Mouse (Mus musculus) kidney, postnatal 10 days (tissue): ENCODE results near the gene Plxnb2.

Experiments used
- DNase-seq: peaks from one replicate; pipeline ENCODE4 v3.0.0; 2021; ENCODE audit warnings: mixed read lengths

Gene Plxnb2

DNA sequence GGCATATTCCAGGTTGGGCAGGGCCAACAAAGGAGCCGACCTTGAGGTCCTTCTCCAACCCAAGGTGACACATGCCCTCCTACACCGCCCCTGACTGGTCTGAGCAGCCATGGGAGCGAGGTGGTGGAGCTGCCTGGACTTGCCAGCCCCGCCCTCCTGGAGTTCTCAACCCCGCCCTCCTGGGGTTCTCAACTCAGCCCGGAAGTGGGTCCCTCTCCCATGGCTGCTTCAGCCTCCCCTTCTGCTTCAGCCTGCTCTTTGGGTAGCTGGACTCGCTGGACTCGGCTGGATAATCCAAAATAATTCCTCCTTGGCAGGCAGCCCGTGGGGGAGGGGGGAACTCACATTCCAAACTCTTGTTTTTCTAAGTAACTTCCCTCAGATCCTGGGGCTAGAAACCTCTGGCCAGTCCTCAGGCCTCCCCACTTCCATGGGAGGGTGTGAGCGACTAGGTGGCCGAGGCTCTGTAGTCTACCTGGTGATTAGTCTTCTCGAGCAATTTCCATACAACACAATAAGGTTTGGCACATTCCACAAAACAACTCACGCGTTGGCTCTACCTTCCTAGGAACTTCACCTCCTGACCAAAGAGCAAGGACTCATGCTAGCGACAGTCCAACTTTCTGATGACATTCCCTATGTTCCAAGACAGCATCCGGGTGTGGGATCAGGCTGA lies 1.5 kb downstream of the Plxnb2 start:
- DNase-seq: peak; percentile 93

DNA sequence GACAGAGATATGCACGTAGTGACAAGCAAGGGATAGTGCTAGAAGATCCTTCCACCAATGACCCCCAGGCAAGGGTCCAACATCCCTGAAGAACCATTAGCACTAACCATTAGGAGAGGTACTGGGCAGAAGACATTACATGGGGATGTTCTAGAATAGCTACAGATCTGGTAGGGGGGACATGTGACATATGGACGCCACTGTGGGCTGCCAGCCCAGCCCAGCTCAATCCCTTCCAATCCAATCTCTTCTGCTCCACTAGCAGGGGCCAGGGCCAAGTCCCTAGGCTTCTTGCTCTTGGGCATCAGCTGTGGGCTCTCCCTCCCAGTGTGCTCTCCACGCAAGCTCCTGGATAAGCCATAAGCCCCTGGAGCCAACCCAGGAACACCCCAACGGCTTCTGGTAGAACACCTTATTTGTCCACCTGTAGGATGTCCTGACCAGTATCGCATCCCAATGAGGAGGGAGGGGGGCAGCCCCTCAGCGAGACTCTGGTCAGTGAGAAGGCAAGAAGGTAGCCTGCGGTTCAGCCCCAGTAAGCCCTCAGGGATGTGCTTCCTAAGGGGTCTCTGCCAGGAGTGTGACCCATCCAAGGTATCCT lies 2.2 kb downstream of the Plxnb2 start:
- peak; percentile 30 for DNase-seq

DNA sequence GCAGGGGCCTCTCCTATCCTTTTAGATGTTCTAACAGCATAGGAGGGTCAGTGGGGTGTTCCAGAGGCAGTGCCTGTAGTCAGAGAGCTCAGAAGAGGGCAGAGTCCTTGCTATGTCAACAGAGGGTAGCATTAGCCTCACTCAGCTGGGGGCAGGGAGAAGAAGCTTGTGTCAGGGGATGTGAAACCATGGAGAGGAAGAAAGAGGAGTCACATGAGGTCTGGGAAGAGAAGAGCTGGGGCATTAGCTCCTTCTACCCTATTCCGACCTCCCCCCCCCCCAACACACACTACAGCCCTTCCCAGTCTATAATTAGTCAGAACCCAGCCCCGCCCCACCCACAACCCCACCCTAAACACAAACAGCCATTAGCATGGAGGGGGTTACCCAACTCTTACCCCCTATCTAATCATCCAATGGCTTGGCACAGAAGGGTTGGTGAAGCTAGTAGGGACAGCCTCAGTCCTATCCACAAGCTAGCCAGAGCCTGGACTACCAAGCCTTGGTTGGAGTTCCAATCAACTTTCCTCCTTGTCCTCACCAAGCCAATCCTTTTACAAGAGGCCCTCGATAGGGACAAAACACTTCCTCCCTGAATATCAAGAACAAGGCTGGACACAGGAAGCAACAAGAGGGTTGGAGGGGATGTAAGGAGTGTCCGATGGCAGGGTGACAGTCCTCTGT lies 2.9 kb downstream of the Plxnb2 start:
- DNase-seq: no peak

DNA sequence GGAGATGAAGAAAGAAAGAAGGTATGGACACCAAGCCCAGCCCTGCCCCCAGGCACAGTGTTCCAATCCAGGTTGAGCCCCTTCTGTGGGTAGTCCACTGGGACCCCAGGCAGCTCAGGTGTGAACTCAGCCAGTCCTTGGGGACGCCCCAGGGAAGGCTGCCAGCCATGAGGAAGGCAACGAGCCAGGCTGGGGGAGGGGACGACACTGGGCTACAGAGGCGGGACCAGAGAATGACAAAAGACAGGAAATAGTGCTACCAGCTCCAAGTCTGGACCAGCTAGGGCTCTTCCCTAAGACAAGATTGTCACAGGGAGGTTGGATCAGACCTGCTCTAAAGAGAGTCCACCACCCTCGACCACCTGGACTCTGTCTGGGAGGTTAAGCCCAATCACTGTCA lies 3.5 kb downstream of the Plxnb2 start:
- DNase-seq: peak; percentile 93

DNA sequence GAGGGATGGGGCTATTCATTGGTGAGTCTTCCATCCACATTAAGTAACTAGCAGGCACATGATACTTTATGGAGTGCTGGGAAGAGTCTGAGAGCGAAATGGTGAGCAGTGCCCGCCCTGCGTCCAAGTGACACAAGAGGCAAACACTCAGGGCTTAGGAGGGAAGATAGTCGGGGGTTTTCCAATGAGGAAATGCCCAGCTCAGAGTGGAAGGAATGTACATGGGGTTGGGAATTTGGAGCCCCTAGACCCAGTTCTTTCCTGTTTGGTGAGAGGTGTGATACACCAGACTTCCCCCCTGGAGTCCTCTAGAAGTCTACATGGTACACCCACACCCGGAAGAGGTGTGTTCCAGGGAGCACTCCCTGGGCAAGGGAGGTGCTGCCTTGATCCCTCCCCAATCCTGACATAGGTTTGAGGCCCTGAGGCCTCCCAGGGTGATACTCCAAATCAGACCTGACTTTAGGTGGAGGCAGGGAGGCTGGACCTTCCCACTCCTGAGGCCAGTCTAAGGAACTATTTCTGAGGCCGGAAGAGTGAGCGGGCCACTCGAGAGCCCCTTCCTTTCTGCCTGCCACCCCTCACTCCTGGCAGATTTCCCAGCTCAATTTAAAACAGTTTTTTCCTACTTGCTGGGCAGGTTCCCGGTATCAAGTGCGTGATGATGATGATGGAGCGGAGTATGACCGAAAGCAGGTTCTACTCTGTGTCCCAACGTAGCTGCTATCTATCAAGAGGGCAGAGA lies 5.0 kb downstream of the Plxnb2 start:
- DNase-seq: no peak

DNA sequence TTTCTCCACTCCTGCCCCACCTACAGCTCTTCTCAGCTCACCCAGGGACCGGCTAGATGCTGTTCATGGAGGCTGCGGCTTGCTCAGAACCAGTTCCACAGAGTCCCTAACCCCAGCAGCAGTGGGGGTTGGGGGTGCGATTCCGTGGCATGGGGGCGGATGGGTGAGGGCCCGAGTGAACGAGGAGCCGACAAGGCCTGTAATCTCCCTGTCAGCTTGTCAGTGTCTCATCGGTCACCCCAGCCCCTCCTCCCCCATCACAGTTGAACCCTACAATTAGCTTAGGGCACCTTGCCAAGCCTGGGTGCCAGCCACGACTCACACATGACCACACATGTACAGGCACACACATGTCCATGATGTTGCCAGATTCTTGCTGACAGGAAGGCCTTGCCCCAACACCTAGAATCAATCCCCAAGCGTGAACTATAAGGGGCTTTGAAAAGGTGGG lies 5.7 kb downstream of the Plxnb2 start:
- peak; percentile 61 for DNase-seq

DNA sequence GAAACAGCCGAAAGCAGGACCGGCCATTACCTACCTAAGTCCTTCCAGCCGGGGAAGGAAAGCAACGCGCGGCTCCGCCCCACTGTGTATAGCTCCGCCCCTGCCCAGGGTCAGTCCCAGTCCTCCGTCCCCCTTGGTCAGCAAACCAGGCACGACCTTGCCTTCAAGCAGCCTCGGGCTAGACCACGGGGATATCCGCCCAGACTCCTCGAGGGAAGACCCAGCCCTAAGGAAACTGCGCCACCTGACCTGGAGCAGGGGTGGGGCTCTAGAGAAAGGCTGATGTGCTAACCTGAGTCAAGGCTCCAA lies 6.7 kb downstream of the Plxnb2 start:
- DNase-seq: peak; percentile 88

DNA sequence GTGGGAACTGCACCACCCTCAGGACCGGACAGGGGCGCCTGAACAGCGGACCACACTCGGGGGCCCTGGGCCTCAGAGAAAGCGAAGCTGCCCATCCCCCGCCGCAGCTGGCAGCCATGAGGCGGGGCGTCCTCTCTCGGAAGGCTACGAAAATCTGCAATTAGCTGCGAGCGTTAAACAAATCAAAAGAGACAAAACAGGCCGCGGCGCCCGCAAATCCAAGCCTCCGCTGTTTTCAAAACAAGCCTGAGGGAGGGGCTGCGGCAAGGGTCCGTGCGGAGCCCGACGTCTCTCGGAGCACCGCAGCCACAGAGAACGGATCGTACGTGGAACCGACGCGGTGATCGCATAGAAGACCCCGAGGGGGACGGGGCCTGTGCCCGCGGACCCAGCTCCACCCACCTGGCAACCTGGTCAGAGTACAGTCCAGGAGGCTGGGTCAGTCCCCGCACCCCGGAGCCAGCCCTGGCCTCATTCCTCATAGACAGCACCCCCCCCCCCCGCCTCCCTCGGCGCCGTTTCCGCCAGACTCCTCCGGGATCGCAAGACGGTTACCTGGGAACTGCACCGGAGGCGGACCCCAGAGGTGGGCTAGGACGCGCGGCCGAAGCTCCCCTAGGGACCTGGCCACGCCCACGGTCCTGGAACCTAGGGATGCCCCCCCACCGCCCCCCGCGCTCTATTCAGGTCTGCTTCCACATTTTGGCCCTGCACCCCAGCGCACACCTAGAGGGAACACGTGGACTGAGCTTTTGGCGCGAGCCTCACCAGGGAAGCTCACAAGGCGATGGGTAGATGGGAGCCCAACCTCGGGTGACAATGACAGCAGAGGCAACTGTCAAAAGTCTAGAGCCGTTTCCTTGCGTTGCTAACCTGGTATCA lies 7.3 kb downstream of the Plxnb2 start:
- DNase-seq: peak; percentile 77

DNA sequence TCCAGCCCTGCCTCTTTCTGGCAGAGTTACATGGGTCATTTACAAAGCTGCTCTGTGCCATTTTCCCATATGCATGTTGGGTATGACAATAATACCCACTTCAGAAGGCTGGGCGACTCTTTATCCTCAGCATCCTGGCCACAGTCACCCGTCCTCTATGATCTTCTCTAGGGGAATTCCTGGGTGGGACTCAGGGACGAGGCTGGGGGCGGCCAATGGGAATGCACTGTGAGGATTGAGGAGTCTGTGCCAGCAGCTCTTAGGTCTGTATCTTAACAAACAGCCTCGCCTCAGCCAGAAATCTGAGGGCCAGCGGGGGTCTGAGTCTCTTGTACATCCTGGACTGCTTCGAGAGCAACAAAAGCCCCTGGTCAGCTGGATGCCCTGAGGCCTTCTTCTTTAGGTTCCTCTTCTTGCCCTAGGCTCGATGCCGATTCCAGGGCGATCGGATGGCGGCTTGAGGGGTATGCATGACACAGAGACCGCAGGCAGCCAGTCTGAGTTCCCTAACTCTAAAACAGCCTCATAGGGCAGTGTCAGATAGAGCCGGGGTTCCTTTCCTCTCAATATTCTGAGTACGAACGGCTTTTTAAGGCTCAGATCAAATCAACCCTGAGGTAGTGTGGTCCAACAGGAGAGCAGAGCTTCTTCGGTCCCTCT lies 8.2 kb downstream of the Plxnb2 start:
- DNase-seq: no peak

DNA sequence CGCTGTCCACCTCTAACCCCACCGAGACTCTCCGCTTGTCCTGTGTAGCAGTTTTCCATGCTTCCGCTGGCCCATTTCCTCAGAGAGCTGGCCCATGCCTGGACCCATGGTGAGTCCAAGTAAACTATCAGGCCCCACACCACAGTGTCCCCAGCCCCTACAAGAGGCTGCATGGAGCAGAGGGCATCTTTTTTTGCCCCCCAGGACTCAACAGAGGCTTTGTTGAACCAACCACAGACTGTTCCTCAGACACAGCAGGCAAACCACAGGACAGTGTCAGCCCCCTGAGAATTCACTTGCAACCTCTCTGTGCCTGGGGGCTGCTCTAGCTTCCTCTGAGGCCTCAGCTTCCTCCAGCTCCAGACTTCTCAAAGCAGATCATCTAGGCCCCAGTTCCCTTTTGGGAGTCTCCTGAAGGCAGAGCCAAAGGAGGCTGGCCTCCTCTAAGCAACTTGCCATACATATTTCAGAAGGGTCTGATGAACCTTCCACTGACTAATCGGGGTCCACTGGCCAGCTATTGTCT lies 9.0 kb downstream of the Plxnb2 start:
- no peak for DNase-seq

DNA sequence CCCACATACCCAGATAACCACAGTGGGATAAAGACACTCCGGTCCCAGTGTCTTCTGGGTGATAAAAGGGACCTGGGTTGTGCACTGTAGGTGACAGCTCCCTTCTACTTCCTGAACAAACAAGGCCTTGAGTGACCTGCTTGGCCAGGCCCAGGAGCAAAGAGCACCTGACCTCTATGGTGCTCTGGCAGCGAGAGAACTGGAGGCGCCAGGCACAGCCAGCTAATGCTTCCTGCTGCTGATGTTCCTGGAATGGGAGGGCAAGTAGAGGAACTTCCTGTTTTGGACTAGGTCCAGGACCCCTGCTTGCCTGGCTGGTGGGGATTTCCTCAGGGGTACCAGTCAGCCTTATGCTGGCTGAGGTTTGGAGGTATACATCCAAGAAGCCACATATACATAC lies 10.5 kb downstream of the Plxnb2 start:
- peak; percentile 67 for DNase-seq

DNA sequence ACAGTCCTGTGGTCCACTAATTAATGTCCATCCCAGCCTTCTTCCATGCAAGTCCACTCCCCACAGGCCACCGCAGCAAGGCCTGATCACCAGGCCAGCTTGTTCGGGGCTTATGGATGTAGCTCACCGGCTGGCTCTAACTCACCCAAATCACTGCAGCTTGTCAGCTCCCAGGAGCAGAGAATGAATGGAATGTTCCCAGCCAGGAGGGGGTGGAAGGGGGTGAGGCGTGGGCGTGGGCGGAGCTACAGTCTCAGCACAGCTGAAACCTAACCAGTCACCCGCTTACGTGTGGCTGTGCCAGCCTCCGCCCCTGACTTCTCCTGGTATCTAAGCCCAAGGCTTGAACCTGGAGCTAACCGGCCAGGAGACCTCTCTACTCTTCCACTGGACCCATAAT lies 11.2 kb downstream of the Plxnb2 start:
- peak; percentile 92 for DNase-seq

DNA sequence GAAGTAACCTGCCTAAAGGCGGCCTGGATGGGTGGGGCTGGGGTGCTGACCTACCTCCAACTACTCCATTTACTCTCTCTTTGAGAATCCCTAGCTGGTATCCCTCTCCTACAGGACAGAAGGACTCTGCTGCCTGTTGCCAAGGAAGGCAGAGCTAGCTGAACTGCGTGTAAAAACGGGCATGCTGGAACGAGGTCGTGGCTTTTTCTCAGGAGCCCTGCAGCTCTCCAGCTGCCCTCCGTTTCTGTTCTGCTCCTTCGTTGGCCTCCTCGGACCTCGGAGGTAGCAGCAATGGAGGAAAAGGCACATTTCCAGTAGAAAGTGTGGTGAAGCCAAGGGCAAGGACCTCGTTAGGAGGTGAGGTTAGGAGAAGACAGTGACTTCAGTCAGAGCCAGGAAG lies 11.7 kb downstream of the Plxnb2 start:
- DNase-seq: no peak

DNA sequence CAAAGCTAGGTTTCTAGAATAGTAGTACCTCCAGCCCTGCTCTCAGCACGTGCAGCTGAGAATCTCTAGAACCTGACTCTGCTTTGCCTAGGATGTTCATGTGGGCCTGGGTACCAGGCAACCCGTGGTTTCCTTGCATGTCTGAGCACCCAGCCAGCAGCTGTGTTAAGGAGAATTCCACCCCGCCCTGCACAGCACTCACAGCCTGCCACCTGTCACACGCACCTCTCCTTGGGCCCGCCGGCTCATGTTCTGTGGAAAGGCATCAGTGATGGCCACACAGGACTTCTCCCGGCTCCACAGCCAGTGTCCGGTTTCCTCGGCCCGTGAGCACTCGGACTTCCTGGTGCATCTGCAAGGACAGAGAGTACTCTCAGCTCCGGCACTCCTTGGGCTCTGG lies 15.1 kb downstream of the Plxnb2 start:
- DNase-seq: no peak

DNA sequence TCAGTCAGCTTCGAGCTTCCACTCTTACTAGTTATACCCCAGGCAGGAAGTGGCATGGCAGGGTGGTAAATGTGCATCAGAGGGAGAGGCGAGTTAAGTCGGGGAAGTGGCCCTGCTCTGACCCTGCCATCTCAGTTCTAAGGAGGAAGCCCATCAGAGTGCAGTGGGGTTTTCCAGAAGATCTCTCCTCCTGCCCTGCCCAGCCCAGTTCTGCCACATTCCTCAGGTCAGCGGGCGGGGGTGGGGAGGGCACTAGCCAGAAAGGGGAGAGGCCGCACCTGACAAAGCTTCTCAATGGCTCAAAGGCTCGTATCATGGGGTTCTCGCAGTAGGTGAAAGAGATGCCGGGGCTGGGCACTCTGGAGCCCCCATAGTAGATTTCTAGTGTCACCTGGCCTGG lies 19.2 kb downstream of the Plxnb2 start:
- no peak for DNase-seq

DNA sequence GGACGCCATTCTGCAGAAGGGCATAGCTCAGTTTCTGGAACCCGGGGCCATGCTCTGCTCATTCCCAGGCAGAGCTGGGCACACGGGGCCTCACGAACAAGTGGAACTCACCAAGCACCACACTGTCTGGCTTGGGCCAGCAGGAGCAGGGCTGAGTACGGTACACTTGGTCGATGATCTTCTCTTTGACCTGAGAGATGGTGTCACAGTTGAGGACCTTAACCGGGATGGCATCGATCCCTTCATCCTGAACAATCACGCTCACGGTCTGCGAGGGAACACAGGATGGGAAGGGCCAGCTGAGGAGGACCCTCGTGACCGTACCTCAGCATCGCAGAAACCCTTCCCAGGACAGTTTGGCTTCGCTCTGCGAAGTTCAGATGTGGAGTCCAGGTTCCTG lies 22.1 kb downstream of the Plxnb2 start:
- no peak for DNase-seq

DNA sequence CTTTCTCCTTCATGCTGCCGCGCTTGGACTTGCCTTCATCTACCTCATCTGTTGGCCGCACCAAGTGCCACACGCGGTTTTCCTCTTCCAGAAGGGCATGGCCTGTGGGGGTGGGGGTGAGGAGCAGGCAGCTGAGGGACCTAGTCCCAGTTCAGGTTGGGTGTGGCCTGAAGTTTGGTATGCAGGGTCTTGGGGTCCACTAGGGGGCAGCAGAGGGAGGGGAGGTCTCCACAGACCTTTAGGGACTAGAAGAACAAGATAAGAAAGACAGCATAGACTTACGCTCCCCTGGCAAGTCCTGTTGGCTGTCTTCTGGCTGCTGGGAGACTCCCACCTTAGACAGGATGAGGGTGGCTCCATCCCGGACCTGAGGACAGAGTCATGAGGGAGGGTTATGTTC lies 22.6 kb downstream of the Plxnb2 start:
- DNase-seq: peak; percentile 87

DNA sequence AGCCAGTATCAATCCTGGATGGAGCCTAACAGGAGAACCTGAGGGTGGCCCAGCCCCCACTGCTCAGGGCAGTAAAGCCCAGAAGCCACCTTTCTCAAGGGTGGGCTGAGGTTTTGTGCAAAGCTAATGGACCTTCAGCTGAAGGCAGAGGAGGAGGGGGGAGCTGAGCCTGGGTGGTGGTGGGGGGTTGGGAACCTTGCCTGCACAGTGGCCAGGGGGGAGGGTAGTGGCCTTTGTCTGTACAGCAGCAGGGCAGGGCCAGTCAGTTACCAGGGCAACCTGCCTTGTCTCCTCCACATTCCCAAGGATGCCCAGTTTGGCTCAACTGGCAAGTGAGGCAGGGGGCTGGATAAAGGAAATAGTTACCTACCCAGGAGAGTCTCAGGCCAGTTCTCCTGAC lies 28.3 kb downstream of the Plxnb2 start:
- DNase-seq: no peak

DNA sequence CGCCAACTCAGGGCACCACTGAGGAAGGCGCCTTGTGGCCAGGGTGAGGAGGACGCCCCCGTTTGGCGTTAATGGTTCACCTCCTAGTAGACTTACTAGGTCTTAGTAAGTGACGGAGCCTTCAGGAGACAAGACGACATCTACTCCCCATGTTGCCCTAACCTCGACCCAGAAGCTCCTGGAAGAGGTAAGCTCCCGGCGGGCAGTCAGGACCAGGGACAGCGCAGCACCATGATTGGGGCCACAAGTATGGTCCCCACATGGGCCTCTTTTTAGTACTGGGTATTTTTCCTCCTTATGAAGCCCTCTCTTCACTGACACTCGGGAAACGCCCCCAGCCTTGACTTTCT lies 30.6 kb downstream of the Plxnb2 start:
- peak; percentile 75 for DNase-seq

DNA sequence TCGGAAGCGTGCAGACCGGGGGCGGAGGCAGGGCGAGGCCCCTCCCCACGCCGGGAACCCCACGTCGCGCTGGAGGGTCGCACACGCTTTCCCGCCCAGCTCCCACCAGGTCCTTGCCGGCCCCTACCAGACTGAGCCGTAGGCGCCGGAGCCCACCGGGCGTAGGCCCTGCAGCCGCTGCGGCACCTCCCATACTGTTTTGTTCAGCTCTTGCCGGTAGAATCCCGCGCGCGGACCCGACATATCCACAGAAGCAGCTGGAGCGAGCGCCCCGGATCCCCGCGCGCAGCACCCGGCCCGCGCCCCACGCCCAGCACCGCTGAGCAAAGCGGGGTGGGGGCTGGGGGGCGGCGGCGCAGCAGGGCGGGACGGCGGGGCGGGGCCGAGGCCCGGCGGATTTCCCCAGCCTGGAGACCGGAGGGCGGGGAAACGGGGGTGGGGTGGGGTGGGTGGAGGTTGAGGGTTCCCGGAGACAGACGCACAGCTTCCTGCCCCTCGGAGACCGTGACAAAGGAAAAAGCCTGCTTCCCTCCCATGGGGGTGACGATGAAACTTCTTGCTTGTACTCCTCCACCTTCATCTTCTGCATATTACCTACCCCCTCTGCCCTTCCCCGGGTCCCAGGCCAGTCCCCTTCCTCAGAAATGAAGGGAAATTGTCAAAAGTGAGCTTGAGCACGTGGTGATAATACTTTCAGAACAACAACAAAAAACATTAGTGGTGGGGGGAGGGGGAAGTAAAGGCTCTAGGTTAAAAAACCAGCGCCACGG lies 31.1 kb downstream of the Plxnb2 start, which contains the start of gene Mapk11:
Gene Mapk11 (minus strand): TSS at position 358 of the 770 bp plus-strand sequence.
- DNase-seq: peak; percentile 78
